Mouse (Mus musculus) heart, postnatal 25 days (tissue): ENCODE measurements around the gene Nampt. TPM values are rescaled to one million over a fixed set of nuclear protein-coding genes. Genes with fewer than 3 reads are reported as not detected.

ENCODE experiments used
- DNase-seq: peaks from one replicate; pipeline ENCODE4 v3.0.0; 2022; ENCODE audit warnings: low spot score
- intact Hi-C: fragments of 180-260 bp; cut with DNase I; formaldehyde crosslinking; loops from one replicate; pipeline ENCODE4 v1.15.1; 2025
- total RNA-seq, 2 experiments: library from RNA; stranded (reverse); gene quantifications; 2 replicates each; pipeline ENCODE4 v1.2.3; 2021

Nampt gene
- total RNA-seq, 2 experiments from 2014 or later: 88.4 to 94.6 TPM

DNA sequence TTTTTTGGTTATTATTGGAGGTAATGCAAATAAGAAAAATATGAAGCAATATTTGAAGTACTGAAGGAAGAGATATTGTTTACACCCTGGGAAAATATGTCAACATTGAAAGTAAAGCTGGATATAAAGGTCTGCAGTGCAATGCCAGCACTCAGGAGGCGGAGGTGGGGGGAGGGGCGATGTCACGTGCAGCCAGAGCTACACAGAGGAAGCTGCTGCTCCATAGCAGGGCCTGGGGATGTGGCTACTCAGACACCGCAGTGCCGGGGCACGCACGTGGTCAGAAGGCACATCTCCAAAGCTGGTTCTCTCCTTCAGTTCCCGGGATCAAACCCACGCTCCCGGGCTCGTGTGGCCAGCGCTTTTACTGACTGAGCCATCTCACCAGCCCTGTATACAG is 73.9 kb downstream of the Nampt start:
- DNase-seq: no peak
- intact Hi-C loops: loop anchor here (10.0 kb wide), 1 partner anchor 128 kb away; no protein-coding TSS in a partner anchor

- DNase-seq: no peak
- intact Hi-C loops: loop anchor here (5.0 to 10.0 kb wide), 4 partner anchors 74 to 604 kb away; no protein-coding TSS in a partner anchor
Observed at GRCm38 (mm10) chr12:32895806-32896205, 76.5 kb downstream of the Nampt start.

DNA sequence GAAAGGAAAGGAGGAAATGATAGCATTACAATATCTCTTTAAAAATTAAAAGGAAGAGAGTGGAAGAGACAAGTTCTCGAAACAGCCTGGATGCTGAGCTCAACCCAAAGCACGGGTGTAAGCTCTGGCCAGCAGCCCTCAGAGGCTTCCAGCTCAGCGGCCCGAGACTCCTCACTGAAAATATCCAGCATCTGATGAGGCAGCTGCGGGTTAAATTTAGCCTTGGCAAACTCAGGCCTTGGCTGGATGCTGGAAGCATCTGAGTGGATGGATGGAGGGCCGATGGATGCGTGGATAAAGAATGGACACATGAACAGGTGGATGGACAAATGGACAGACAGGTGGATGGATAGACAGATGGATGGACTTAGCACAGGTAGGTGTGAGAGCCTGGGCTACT is 77.2 kb downstream of the Nampt start:
- intact Hi-C loops: loop anchor here (5.0 to 10.0 kb wide), 4 partner anchors 74 to 604 kb away; no protein-coding TSS in a partner anchor

DNA sequence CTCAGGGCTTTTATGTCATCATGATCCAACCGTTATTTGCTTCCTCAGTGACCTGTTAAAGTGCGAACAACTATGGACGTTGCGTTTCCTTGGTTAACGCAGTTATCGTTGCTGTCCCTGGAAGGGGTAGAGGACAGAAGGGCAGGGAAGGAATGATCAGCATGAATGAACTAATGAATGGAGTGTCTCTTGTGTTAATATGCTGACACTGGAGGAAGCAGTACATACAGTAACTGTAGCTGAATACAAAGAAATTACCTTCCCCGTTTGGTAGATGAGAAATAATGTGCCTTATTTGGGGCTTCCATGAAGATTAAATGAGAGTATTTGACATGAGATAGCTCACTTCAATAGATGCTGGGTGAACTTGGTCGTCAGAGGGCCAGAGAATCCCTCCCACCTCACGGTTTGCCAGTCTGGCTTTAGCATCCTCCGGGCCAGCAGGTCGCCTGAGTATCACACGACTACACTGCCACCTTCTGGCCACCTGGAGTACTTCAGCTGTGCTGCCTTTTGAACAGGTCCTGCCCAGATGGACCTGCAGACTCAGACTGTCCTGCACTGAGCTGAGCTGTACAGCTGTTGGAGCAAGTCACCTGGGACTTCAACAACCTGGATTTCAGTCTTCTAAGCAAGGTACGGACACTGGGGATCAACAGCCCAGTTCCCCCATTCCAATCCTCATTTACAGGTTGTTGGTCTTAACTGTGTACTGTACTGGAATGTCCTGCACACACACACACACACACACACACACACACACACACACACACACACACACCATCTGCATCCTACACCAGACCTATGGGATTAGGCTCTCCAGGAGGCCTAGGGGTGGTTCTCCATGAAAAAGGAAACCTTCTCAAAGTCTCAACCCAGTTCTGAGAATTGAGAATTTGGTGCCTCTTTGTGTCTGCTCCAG is 78.1 kb downstream of the Nampt start:
- intact Hi-C loops: loop anchor here (1.0 to 10.0 kb wide), 5 partner anchors 75 to 605 kb away; no protein-coding TSS in a partner anchor

More for the DNA sequence above, 77.2 kb downstream of the Nampt start:
- DNase-seq: no peak

DNA sequence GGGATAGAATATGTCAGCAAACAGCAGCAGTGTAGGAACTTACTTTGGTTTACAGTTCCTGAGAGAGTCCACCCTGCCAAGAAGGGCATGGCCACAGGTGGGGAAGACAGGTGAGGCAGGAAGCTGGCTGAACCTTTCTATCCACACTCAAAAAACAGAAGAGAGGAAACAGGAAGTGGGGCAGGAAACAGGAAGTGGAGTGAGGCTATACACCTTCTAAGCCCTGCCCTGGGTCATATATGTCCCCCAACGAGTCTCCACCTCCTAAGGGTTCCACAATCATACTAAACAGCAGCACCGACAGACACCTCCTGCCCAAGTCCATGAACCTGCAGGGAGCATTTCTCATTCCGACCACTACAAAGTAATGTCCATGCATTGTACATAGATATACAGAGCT is 81.7 kb downstream of the Nampt start:
- DNase-seq: no peak
- intact Hi-C loops: no loop called here

More for the DNA sequence above, 78.1 kb downstream of the Nampt start:
- DNase-seq: peak; percentile 65

Other genes starting within 250 kb of the Nampt start
- gene Sypl, start 134.3 kb downstream of the Nampt start, total RNA-seq: 10 to 100 TPM; 85.3 to 86.1 TPM